Mouse (Mus musculus) intestine, embryonic 15.5 days (tissue): ENCODE data around the gene Appl2. TPM values are rescaled to one million over a fixed set of nuclear protein-coding genes. Genes with fewer than 3 reads are reported as not detected.
A peak's percentile ranks its signal among the peaks of the same experiment; 100 is the strongest.

Experiments
- ATAC-seq: fragments of 200-750 bp; cut with Nextera tagmentation; 2 replicates; pipeline ENCODE4 v1.8.0; 2017; ENCODE audit warnings: moderate TSS enrichment, moderate library complexity
- H3K27ac ChIP-seq: fragments of 300-500 bp; sonication (generic); 2 replicates; pipeline ENCODE4 v1.5.1; 2015; ENCODE audit warnings: mild to moderate bottlenecking, inconsistent platforms
- H3K27me3 ChIP-seq: fragments of 300-500 bp; sonication (generic); replicated peaks from 2 replicates; pipeline ENCODE4 v1.6.1; 2015; ENCODE audit warnings: inconsistent platforms
- H3K36me3 ChIP-seq: fragments of 300-500 bp; sonication (generic); 2 replicates; pipeline ENCODE4 v1.6.1; 2015; ENCODE audit warnings: inconsistent platforms
- H3K4me1 ChIP-seq: fragments of 300-500 bp; sonication (generic); replicated peaks from 2 replicates; pipeline ENCODE4 v1.6.1; 2015; ENCODE audit warnings: inconsistent platforms
- H3K4me2 ChIP-seq: fragments of 300-500 bp; sonication (generic); replicated peaks from 2 replicates; pipeline ENCODE4 v1.6.1; 2015; ENCODE audit warnings: mild to moderate bottlenecking, inconsistent platforms
- H3K4me3 ChIP-seq: fragments of 300-500 bp; sonication (generic); replicated peaks from 2 replicates; pipeline ENCODE4 v1.5.1; 2015; ENCODE audit warnings: inconsistent platforms
- H3K9ac ChIP-seq: fragments of 300-500 bp; sonication (generic); 2 replicates; pipeline ENCODE4 v1.6.1; 2015; ENCODE audit warnings: inconsistent platforms
- H3K9me3 ChIP-seq: fragments of 300-500 bp; sonication (generic); 2 replicates; pipeline ENCODE4 v1.6.1; 2016; ENCODE audit warnings: inconsistent platforms
- WGBS: fragments of 180-500 bp; shearing (Covaris S2); methylation state at CpG from one replicate; pipeline ENCODE4 v1.1.7; 2015; 5-methylcytosine and 5-hydroxymethylcytosine counted together
- polyA plus RNA-seq: library from polyadenylated mRNA; unstranded; fragments of >200 nt; fragmentation: Nextera tagmentation; extraction: Ambion mirVana; gene quantifications from 2 replicates; pipeline ENCODE4 v1.2.1, GENCODE M21; 2015

Appl2 gene
- polyA plus RNA-seq, 1 experiment from 2014 or later, result 46.0 TPM

GRCm38 (mm10) chr10:83645716-83645990 lies 2.9 kb downstream of the Appl2 start:
- 89% methylated on average over 3 of the region's 3 CpGs for WGBS
- peak overlapping the region; percentile 38 for H3K4me2 ChIP-seq
- no peaks in the 10 kb centered on the region for H3K36me3 ChIP-seq
- no peak overlapping the region for H3K9ac ChIP-seq
- peak overlapping the region; percentile 83 for H3K27ac ChIP-seq
- H3K4me1 ChIP-seq, result peaks cover 17% of the 10 kb centered on the region
- H3K27me3 ChIP-seq, result no peaks in the 10 kb centered on the region
- no peak for ATAC-seq
- H3K4me3 ChIP-seq, result no peak overlapping the region
- H3K9me3 ChIP-seq, result no peaks in the 10 kb centered on the region

GRCm38 (mm10) chr10:83644865-83645715 lies 3.4 kb downstream of the Appl2 start:
- H3K4me2 ChIP-seq, result peak overlapping the region; percentile 38
- H3K27me3 ChIP-seq, result no peaks in the 10 kb centered on the region
- H3K9me3 ChIP-seq, result no peaks in the 10 kb centered on the region
- WGBS, result 49% methylated on average over 16 of the region's 16 CpGs
- peak overlapping the region; percentile 83 for H3K27ac ChIP-seq
- H3K9ac ChIP-seq, result no peak overlapping the region
- ATAC-seq, result peak; percentile 60
- H3K36me3 ChIP-seq, result no peaks in the 10 kb centered on the region
- peaks cover 17% of the 10 kb centered on the region for H3K4me1 ChIP-seq
- H3K4me3 ChIP-seq, result no peak overlapping the region

- WGBS, result 65% methylated on average over 8 of the region's 8 CpGs
- Histone ChIP-seq H3K9me3 (no peaks in the 10 kb centered on the region), H3K4me3 (no peak overlapping the region), H3K4me2 (0 out of 2 replicates have a peak overlapping the region, but pooled peaks have one; percentile 3), H3K27me3 (no peaks in the 10 kb centered on the region), H3K27ac (no peak overlapping the region; the same call in 1 of the 2 replicates), H3K36me3 (no peaks in the 10 kb centered on the region; the same call in 1 of the 2 replicates), H3K4me1 (peaks cover 17% of the 10 kb centered on the region), H3K9ac (no peak overlapping the region)
- ATAC-seq, result no peak
These were observed 4.4 kb downstream of the Appl2 start for GRCm38 (mm10) chr10:83644167-83644566.

- no peak overlapping the region for H3K27ac ChIP-seq
- H3K9ac ChIP-seq, result no peak overlapping the region
- H3K4me2 ChIP-seq, result no peak overlapping the region
- 69% methylated on average over 3 of the region's 3 CpGs for WGBS
- H3K27me3 ChIP-seq, result no peaks in the 10 kb centered on the region
- H3K4me1 ChIP-seq, result peaks cover 17% of the 10 kb centered on the region
- no peaks in the 10 kb centered on the region for H3K9me3 ChIP-seq
- H3K36me3 ChIP-seq, result no peaks in the 10 kb centered on the region; the same call in 1 of the 2 replicates
- no peak for ATAC-seq
- no peak overlapping the region for H3K4me3 ChIP-seq
These were observed 6.9 kb downstream of the Appl2 start for GRCm38 (mm10) chr10:83641641-83642040.

GRCm38 (mm10) chr10:83639881-83640386 lies 8.6 kb downstream of the Appl2 start:
- no peak for ATAC-seq
- Histone ChIP-seq H3K9me3 (no peaks in the 10 kb centered on the region), H3K4me3 (no peak overlapping the region), H3K4me2 (no peak overlapping the region), H3K36me3 (no peaks in the 10 kb centered on the region; the same call in 1 of the 2 replicates), H3K9ac (no peak overlapping the region), H3K4me1 (peaks cover 8% of the 10 kb centered on the region), H3K27ac (no peak overlapping the region), H3K27me3 (no peaks in the 10 kb centered on the region)
- 89% methylated on average over 10 of the region's 10 CpGs for WGBS

- ATAC-seq, result peak; percentile 82
- no peak overlapping the region for H3K27ac ChIP-seq
- H3K36me3 ChIP-seq, result no peaks in the 10 kb centered on the region; the same call in 1 of the 2 replicates
These were observed 11.2 kb downstream of the Appl2 start for GRCm38 (mm10) chr10:83637295-83637694.

GRCm38 (mm10) chr10:83636191-83636590 lies 12.3 kb downstream of the Appl2 start:
- Histone ChIP-seq H3K4me1 (peaks cover 11% of the 10 kb centered on the region; the same call in 1 of the 2 replicates), H3K36me3 (no peaks in the 10 kb centered on the region; the same call in 1 of the 2 replicates), H3K9me3 (no peaks in the 10 kb centered on the region), H3K27me3 (no peaks in the 10 kb centered on the region), H3K27ac (no peak overlapping the region), H3K4me3 (no peak overlapping the region), H3K4me2 (no peak overlapping the region), H3K9ac (no peak overlapping the region)
- 85% methylated on average over 2 of the region's 2 CpGs for WGBS
- ATAC-seq, result no peak

More at GRCm38 (mm10) chr10:83637295-83637694, 11.2 kb downstream of the Appl2 start:
- no peak overlapping the region for H3K4me3 ChIP-seq
- H3K9me3 ChIP-seq, result no peaks in the 10 kb centered on the region
- WGBS, result 27% methylated on average over 6 of the region's 6 CpGs
- no peak overlapping the region for H3K9ac ChIP-seq
- H3K27me3 ChIP-seq, result no peaks in the 10 kb centered on the region
- H3K4me2 ChIP-seq, result no peak overlapping the region
- peaks cover 11% of the 10 kb centered on the region; the same call in 1 of the 2 replicates for H3K4me1 ChIP-seq

- 17% methylated on average over 5 of the region's 5 CpGs for WGBS
- H3K4me2 ChIP-seq, result no peak overlapping the region
- no peak for ATAC-seq
- H3K27ac ChIP-seq, result no peak overlapping the region
- no peak overlapping the region for H3K4me3 ChIP-seq
- H3K4me1 ChIP-seq, result peaks cover 11% of the 10 kb centered on the region; the same call in 1 of the 2 replicates
- H3K9ac ChIP-seq, result no peak overlapping the region
- no peaks in the 10 kb centered on the region; the same call in 1 of the 2 replicates for H3K36me3 ChIP-seq
- no peaks in the 10 kb centered on the region for H3K9me3 ChIP-seq
- H3K27me3 ChIP-seq, result no peaks in the 10 kb centered on the region
These were observed 14.1 kb downstream of the Appl2 start for GRCm38 (mm10) chr10:83634461-83634860.

GRCm38 (mm10) chr10:83632806-83633374 lies 15.6 kb downstream of the Appl2 start:
- H3K4me1 ChIP-seq, result peaks cover 11% of the 10 kb centered on the region; the same call in 1 of the 2 replicates
- no peaks in the 10 kb centered on the region for H3K27me3 ChIP-seq
- H3K27ac ChIP-seq, result no peak overlapping the region
- no peaks in the 10 kb centered on the region for H3K9me3 ChIP-seq
- no peaks in the 10 kb centered on the region for H3K36me3 ChIP-seq
- H3K4me2 ChIP-seq, result no peak overlapping the region
- no peak overlapping the region for H3K4me3 ChIP-seq
- H3K9ac ChIP-seq, result no peak overlapping the region
- WGBS, result 75% methylated on average over 7 of the region's 7 CpGs
- no peak for ATAC-seq

- Histone ChIP-seq H3K4me1 (peaks cover 11% of the 10 kb centered on the region; the same call in 1 of the 2 replicates), H3K36me3 (no peaks in the 10 kb centered on the region), H3K27ac (no peak overlapping the region), H3K4me3 (no peak overlapping the region), H3K9ac (no peak overlapping the region), H3K9me3 (no peaks in the 10 kb centered on the region), H3K27me3 (no peaks in the 10 kb centered on the region), H3K4me2 (no peak overlapping the region)
- no peak for ATAC-seq
- 87% methylated on average over 10 of the region's 10 CpGs for WGBS
These were observed 16.8 kb downstream of the Appl2 start for GRCm38 (mm10) chr10:83631775-83632174.

- Histone ChIP-seq H3K36me3 (no peaks in the 10 kb centered on the region), H3K4me2 (no peak overlapping the region), H3K9me3 (no peaks in the 10 kb centered on the region), H3K27ac (no peak overlapping the region), H3K27me3 (no peaks in the 10 kb centered on the region), H3K4me3 (no peak overlapping the region), H3K4me1 (peaks cover 11% of the 10 kb centered on the region; the same call in 1 of the 2 replicates), H3K9ac (no peak overlapping the region)
- 75% methylated on average over 3 of the region's 3 CpGs for WGBS
- ATAC-seq, result no peak
These were observed 17.6 kb downstream of the Appl2 start for GRCm38 (mm10) chr10:83630899-83631298.

GRCm38 (mm10) chr10:83629878-83630277 lies 18.7 kb downstream of the Appl2 start:
- no peak for ATAC-seq
- WGBS, result 91% methylated on average over 5 of the region's 5 CpGs

More at GRCm38 (mm10) chr10:83629878-83630277, 18.7 kb downstream of the Appl2 start:
- Histone ChIP-seq H3K4me1 (peaks cover 8% of the 10 kb centered on the region; the same call in 1 of the 2 replicates), H3K4me2 (no peak overlapping the region), H3K27me3 (no peaks in the 10 kb centered on the region), H3K27ac (no peak overlapping the region), H3K9me3 (no peaks in the 10 kb centered on the region), H3K4me3 (no peak overlapping the region), H3K9ac (no peak overlapping the region), H3K36me3 (no peaks in the 10 kb centered on the region)
